Mouse (Mus musculus): ENCODE measurements around the gene Cox19. TPM values are rescaled to one million over a fixed set of nuclear protein-coding genes. Genes with fewer than 3 reads are reported as not detected.

The Cox19 gene
- polyA plus RNA-seq, 1 experiment from 2014 or later: 61.6 TPM

DNA sequence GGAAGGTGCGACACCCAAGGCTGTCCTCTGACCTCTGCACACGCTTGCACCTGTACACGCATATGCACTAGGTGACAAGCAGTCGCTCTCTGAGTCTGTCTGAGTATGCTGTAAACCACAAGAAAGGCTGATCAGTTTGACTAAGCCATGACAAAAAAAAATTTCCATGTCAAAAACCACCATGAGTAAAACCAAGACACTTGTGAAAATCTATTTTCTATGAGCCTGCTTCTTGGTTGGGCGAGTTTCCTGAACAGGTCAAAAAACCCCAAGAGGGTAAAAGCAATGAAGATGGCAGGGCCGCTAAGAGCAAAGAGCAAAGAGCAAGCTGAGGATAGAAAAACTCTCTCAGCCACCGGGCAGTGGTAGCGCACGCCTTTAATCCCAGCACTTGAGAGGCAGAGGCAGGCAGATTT lies 47.6 kb downstream of the Cox19 start:
- TF ChIP-seq CTCF (IDR thresholded peaks at IDR 0.05) (no peak), EP300 (IDR thresholded peaks at IDR 0.05) (no peak)
- ATAC-seq (no peak), DNase-seq (ENCODE audit: low spot score) (no peak)
- Histone ChIP-seq H3K27me3 (replicated peaks; ENCODE audit: insufficient read depth, low read length) (no peaks in the 10 kb centered on the region), H3K4me3 (ENCODE audit: low read depth, low read length) (no peak overlapping the region), H3K9me3 (ENCODE audit: low read length) (no peaks in the 10 kb centered on the region), H3K27ac (ENCODE audit: low read length) (no peak overlapping the region), H3K4me2 (replicated peaks; ENCODE audit: low read depth, low read length) (no peak overlapping the region), H3K36me3 (ENCODE audit: insufficient read depth, low read length) (no peaks in the 10 kb centered on the region), H3K9ac (replicated peaks; ENCODE audit: low read depth) (no peak overlapping the region), H3K4me1 (ENCODE audit: insufficient read depth, low read depth, low read length) (no peaks in the 10 kb centered on the region)
- WGBS: 76% methylated on average over 9 of the region's 9 CpGs

DNA sequence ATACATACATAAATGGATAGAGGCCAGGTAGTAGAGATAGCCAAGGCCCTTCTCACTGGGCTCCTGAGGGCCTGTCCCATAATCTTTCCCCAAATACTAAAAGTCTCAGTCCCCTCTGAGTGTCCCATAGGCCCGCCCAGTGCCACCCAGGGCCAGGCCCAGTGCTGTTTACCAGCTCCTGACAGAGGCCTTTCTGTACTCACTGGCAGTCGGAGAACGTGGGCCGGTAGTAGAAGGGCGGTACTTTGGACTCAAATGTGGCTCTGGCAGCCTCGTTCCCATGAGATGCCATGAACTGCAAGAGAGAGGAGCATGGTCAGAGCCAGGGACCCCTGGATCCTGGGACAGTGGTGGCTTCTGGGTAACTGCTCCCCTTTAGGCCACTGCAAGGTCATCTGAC lies 49.1 kb downstream of the Cox19 start:
- Histone ChIP-seq H3K4me1 (ENCODE audit: insufficient read depth, low read depth, low read length) (no peaks in the 10 kb centered on the region), H3K9ac (replicated peaks; ENCODE audit: low read depth) (no peak overlapping the region), H3K27me3 (replicated peaks; ENCODE audit: insufficient read depth, low read length) (no peaks in the 10 kb centered on the region), H3K36me3 (ENCODE audit: insufficient read depth, low read length) (no peaks in the 10 kb centered on the region), H3K4me3 (ENCODE audit: low read depth, low read length) (no peak overlapping the region), H3K27ac (ENCODE audit: low read length) (no peak overlapping the region), H3K4me2 (replicated peaks; ENCODE audit: low read depth, low read length) (no peak overlapping the region), H3K9me3 (ENCODE audit: low read length) (no peaks in the 10 kb centered on the region)
- no peak for DNase-seq (ENCODE audit: low spot score)
- WGBS: 89% methylated on average over 6 of the region's 6 CpGs
- ATAC-seq: no peak
- no peak for TF ChIP-seq EP300 (IDR thresholded peaks at IDR 0.05)
- no peak for TF ChIP-seq CTCF (IDR thresholded peaks at IDR 0.05)

DNA sequence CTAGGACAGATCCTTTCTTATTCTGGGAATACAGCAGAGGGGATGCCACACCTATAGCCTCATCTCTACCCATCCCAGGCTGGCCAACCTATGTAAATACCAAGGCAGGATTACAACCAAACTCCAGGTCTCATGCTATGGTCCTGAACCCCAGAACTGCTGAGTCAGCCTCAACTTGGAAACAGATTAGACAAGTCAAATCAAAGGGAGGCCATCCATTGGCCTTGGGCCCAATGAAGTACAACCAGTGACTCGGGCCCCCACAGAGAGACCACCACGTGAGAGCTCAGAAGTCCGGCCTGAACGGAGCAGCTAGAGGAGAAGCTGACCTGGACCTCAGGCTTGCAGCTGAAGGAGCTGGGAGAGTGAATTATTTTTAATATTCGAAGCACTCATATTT lies 53.5 kb downstream of the Cox19 start:
- Histone ChIP-seq H3K4me3 (ENCODE audit: low read depth, low read length) (no peak overlapping the region), H3K36me3 (ENCODE audit: insufficient read depth, low read length) (no peaks in the 10 kb centered on the region), H3K9me3 (ENCODE audit: low read length) (no peaks in the 10 kb centered on the region), H3K27ac (ENCODE audit: low read length) (no peak overlapping the region), H3K4me1 (ENCODE audit: insufficient read depth, low read depth, low read length) (no peaks in the 10 kb centered on the region), H3K4me2 (replicated peaks; ENCODE audit: low read depth, low read length) (no peak overlapping the region), H3K27me3 (replicated peaks; ENCODE audit: insufficient read depth, low read length) (no peaks in the 10 kb centered on the region), H3K9ac (replicated peaks; ENCODE audit: low read depth) (no peak overlapping the region)
- 67% methylated on average over 5 of the region's 5 CpGs for WGBS
- DNase-seq (ENCODE audit: low spot score) (no peak), ATAC-seq (no peak)
- TF ChIP-seq CTCF (IDR thresholded peaks at IDR 0.05): no peak
- no peak for TF ChIP-seq EP300 (IDR thresholded peaks at IDR 0.05)

DNA sequence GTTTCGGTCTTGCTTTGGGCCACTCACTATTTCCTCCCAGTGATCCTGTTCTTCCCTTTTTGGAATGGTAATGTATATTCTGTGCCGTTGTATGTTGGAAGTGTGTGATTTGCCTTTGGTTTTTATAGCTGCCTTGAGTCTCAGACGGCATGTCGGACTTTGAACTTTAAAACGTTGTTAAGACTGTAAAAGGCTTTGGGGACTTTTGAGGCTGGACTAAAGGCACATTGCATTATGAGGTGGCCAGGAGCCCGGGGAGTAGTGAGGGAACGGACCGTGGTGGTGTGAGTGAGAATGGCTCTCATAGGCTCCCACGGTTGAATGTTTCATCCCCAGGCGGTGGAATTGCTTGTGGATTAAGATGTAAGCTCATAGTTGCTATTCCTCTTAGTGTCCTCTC lies 54.1 kb downstream of the Cox19 start:
- 90% methylated on average over 10 of the region's 10 CpGs for WGBS
- no peaks in the 10 kb centered on the region for H3K27me3 ChIP-seq (replicated peaks; ENCODE audit: insufficient read depth, low read length)
- no peak overlapping the region for H3K4me2 ChIP-seq (replicated peaks; ENCODE audit: low read depth, low read length)
- TF ChIP-seq EP300 (IDR thresholded peaks at IDR 0.05) (no peak), CTCF (IDR thresholded peaks at IDR 0.05) (no peak)
- H3K27ac ChIP-seq (ENCODE audit: low read length): no peak overlapping the region
- DNase-seq (ENCODE audit: low spot score): no peak
- no peak overlapping the region for H3K4me3 ChIP-seq (ENCODE audit: low read depth, low read length)
- H3K4me1 ChIP-seq (ENCODE audit: insufficient read depth, low read depth, low read length): no peaks in the 10 kb centered on the region
- no peak for ATAC-seq
- H3K36me3 ChIP-seq (ENCODE audit: insufficient read depth, low read length): no peaks in the 10 kb centered on the region
- H3K9ac ChIP-seq (replicated peaks; ENCODE audit: low read depth): no peak overlapping the region
- no peaks in the 10 kb centered on the region for H3K9me3 ChIP-seq (ENCODE audit: low read length)

DNA sequence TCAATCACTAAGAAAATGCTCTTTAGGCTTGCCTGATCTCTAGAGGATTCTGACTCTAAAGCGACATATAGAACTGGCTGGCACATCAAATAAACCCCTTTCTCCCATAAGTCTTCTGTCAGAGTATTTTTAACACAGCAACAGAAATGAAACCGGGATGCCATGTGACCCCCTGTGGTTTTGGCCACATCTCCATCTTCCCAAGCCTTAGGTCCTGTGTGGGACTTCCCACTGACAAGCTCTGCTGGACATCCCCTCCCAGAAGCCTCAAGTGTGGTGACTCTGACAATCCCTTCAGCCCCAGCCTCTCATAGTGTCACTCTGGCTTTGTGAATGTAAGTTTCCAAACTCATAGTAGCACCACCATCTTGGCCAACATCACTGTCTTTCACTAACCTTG lies 57.1 kb downstream of the Cox19 start:
- H3K36me3 ChIP-seq (ENCODE audit: insufficient read depth, low read length): no peaks in the 10 kb centered on the region
- DNase-seq (ENCODE audit: low spot score): no peak
- no peak for TF ChIP-seq CTCF (IDR thresholded peaks at IDR 0.05)
- no peaks in the 10 kb centered on the region for H3K27me3 ChIP-seq (replicated peaks; ENCODE audit: insufficient read depth, low read length)
- no peak overlapping the region for H3K9ac ChIP-seq (replicated peaks; ENCODE audit: low read depth)
- no peaks in the 10 kb centered on the region for H3K9me3 ChIP-seq (ENCODE audit: low read length)
- no peak overlapping the region for H3K4me3 ChIP-seq (ENCODE audit: low read depth, low read length)
- WGBS: 64% methylated on average over 2 of the region's 2 CpGs
- no peaks in the 10 kb centered on the region for H3K4me1 ChIP-seq (ENCODE audit: insufficient read depth, low read depth, low read length)
- H3K4me2 ChIP-seq (replicated peaks; ENCODE audit: low read depth, low read length): no peak overlapping the region
- H3K27ac ChIP-seq (ENCODE audit: low read length): no peak overlapping the region
- ATAC-seq: no peak

DNA sequence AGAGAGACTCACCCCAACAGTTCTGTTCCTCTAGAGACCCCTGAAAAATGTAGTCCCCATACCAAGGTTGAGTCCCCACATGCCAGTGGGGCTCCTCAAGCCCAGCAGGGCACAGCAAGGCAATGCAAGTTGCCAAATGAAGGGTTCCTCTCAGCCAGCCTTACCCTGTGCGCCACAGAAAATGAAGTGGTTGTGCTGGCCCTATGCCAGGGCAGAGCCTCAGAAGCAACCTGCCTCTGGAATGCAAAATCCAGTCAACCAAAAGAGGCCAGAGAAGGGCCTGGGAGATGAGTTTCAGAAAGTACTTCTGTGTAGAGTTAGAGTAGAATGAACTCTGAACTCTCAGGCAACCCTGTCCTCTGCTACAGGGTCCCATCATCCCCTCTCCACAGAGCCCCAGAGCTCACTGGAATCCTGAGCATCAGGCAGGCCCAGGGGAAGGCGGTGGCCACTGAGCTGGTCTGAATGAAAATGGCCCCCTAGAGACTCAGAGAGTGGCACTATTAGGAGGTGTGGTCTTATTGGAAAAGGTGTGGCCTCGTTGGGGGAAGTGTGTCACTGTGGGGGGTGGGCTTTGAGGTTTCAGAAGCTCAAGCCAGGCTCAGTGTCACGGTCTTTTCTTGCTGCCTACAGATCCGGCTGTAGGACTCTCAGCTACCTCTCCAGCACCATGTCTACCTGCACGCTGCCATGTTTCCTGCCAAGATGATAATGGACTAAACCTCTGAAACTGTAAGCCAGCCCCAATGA lies 59.2 kb downstream of the Cox19 start:
- Histone ChIP-seq H3K36me3 (ENCODE audit: insufficient read depth, low read length) (no peaks in the 10 kb centered on the region), H3K9me3 (ENCODE audit: low read length) (no peaks in the 10 kb centered on the region), H3K9ac (replicated peaks; ENCODE audit: low read depth) (no peak overlapping the region), H3K4me1 (ENCODE audit: insufficient read depth, low read depth, low read length) (no peaks in the 10 kb centered on the region), H3K27ac (ENCODE audit: low read length) (no peak overlapping the region), H3K27me3 (replicated peaks; ENCODE audit: insufficient read depth, low read length) (no peaks in the 10 kb centered on the region), H3K4me2 (replicated peaks; ENCODE audit: low read depth, low read length) (no peak overlapping the region), H3K4me3 (ENCODE audit: low read depth, low read length) (no peak overlapping the region)
- WGBS: 65% methylated on average over 6 of the region's 6 CpGs
- ATAC-seq (no peak), DNase-seq (ENCODE audit: low spot score) (no peak)
- no peak for TF ChIP-seq CTCF (IDR thresholded peaks at IDR 0.05)
- TF ChIP-seq EP300 (IDR thresholded peaks at IDR 0.05): no peak
